Mouse (Mus musculus) olfactory bulb, adult 2 months (tissue): ENCODE results near the gene Nup37.

Experiments
- CTCF ChIP-seq: fragments of 200-500 bp; IDR thresholded peaks from 2 replicates; pipeline ENCODE4 v1.5.1; 2012; ENCODE audit warnings: low read depth, mild to moderate bottlenecking, low read length, moderate library complexity; ENCODE audit not compliant: insufficient read depth
- POLR2A ChIP-seq: fragments of 200-500 bp; IDR thresholded peaks from 2 replicates; pipeline ENCODE4 v1.6.1; 2012; ENCODE audit warnings: mild to moderate bottlenecking, low read depth, low read length, moderate library complexity; ENCODE audit not compliant: insufficient read depth

DNA sequence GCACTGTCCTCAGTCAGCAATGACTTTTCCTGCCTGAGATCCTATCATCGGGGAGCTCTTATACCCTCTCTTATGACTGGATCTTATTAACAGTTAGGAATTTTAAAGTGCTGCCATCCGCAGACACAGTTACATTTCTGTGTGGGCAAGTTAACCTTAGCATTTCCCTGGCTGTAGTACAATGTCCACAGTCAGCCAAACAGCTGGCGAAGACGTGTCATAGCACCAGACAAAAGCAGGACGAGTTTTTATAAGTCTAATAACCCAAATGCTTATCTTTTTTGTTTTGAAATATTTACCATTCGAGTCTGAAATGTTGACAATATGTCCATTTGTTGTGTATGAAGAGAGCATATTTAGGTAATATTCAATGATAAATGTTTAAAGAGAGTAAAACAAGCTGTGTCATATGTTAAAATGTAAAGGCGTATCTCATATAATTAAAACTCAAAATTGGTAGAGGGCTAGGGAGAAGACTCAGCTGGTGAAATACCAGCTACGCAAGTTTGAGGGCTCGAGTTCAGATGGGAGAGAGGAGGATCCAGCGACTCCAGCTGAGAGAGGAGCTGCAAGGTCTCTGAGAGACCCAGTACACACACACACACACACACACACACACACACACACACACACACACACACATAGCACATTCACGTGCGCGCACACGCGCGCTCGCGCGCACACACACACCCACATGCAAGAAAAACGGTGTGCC, 68.2 kb downstream of the Nup37 start:
- TF ChIP-seq POLR2A (no peak), CTCF (no peak)
